Mouse (Mus musculus) heart, postnatal 36 days (tissue): ENCODE results near the gene Abhd8. TPM values are rescaled to one million over a fixed set of nuclear protein-coding genes. Genes with fewer than 3 reads are reported as not detected.

ENCODE experiments used
- total RNA-seq, 2 experiments: library from RNA; stranded (reverse); gene quantifications; 2 replicates each; pipeline ENCODE4 v1.2.3; 2021

The Abhd8 gene
- total RNA-seq, 2 experiments from 2014 or later, result 26.2 to 29.9 TPM

Other genes with a start within 250 kb of the Abhd8 start
- gene Myo9b, start 190.9 kb downstream of the Abhd8 start, total RNA-seq, result 10 to 100 TPM; 24.1 to 28.2 TPM
- 10 to 100 TPM; 27.4 to 29.9 TPM for gene Haus8, start 190.7 kb downstream of the Abhd8 start, total RNA-seq
- gene Use1, start 96.8 kb downstream of the Abhd8 start, total RNA-seq, result 100 to 1,000 TPM; 148 to 149 TPM
- gene Ocel1, start 92.4 kb downstream of the Abhd8 start, total RNA-seq, result 10 to 100 TPM; 11.1 to 14.9 TPM
- 10 to 100 TPM; 47.6 to 53.6 TPM for gene Nr2f6, start 81.7 kb downstream of the Abhd8 start, total RNA-seq
- gene Ushbp1, start 67.9 kb downstream of the Abhd8 start, total RNA-seq, result 10 to 100 TPM; 28.0 to 30.4 TPM
- 10 to 100 TPM; 61.2 to 67.1 TPM for gene Babam1, start 66.8 kb downstream of the Abhd8 start, total RNA-seq
- under 1 TPM; 0.19 to 0.39 TPM for gene Ankle1, start 57.6 kb downstream of the Abhd8 start, total RNA-seq
- 100 to 1,000 TPM; 117 to 129 TPM for gene Mrpl34, start 1.3 kb upstream of the Abhd8 start, total RNA-seq
- gene Dda1, start 5.5 kb upstream of the Abhd8 start, total RNA-seq, result 10 to 100 TPM; 32.1 to 32.3 TPM
- gene Ano8, start 22.3 kb upstream of the Abhd8 start, total RNA-seq, result 10 to 100 TPM; 18.1 to 18.6 TPM
- 10 to 100 TPM; 15.8 to 20.2 TPM for gene Gtpbp3, start 24.4 kb upstream of the Abhd8 start, total RNA-seq
- 10 to 100 TPM; 24.5 to 26.0 TPM for gene Plvap, start 48.1 kb upstream of the Abhd8 start, total RNA-seq
- gene Ccdc194, start 62.1 kb upstream of the Abhd8 start, total RNA-seq, result not detected
- 10 to 100 TPM; 17.1 to 32.9 TPM for gene Bst2, start 73.8 kb upstream of the Abhd8 start, total RNA-seq
- gene Mvb12a, start 79.3 kb upstream of the Abhd8 start, total RNA-seq, result 10 to 100 TPM; 27.8 to 32.9 TPM
- gene Tmem221, start 95.2 kb upstream of the Abhd8 start, total RNA-seq, result under 1 TPM in 1 of 2 experiments, not detected in 1; 0.22 TPM
- gene Nxnl1, start 102.9 kb upstream of the Abhd8 start, total RNA-seq, result under 1 TPM in 1 of 2 experiments, not detected in 1; 0.19 TPM
- gene Slc27a1, start 105.2 kb upstream of the Abhd8 start, total RNA-seq, result 100 to 1,000 TPM; 171 to 223 TPM
- gene Pgls, start 128.5 kb upstream of the Abhd8 start, total RNA-seq, result 10 to 100 TPM; 64.7 to 69.7 TPM
- 1 to 10 TPM in 1 of 2 experiments, under 1 TPM in 1; 0.58 to 1.2 TPM for gene Fam129c, start 134.0 kb upstream of the Abhd8 start, total RNA-seq
- 10 to 100 TPM; 40.2 to 45.2 TPM for gene Colgalt1, start 147.3 kb upstream of the Abhd8 start, total RNA-seq
- under 1 TPM; 0.49 to 0.64 TPM for gene Unc13a, start 208.1 kb upstream of the Abhd8 start, total RNA-seq
- gene Jak3, start 212.6 kb upstream of the Abhd8 start, total RNA-seq, result 1 to 10 TPM; 8.2 to 8.6 TPM
- 1 to 10 TPM; 3.8 to 4.7 TPM for gene Insl3, start 225.6 kb upstream of the Abhd8 start, total RNA-seq
- 1 to 10 TPM; 6.5 to 7.5 TPM for gene B3gnt3, start 238.1 kb upstream of the Abhd8 start, total RNA-seq